Mouse (Mus musculus) CH12.LX (cell line): ENCODE results near the gene Gpr84.

Experiments
- CTCF ChIP-seq, 2 experiments: IDR thresholded peaks in 1 of 2; conservative IDR thresholded peaks in 1 of 2; 2 replicates each; pipeline ENCODE4 v1.5.1; 2011 to 2012; ENCODE audit warnings: low read depth in 2 of 2, low read length in 2 of 2, improper control_type of control experiment in 1 of 2, inconsistent platforms in 1 of 2, mild to moderate bottlenecking in 1 of 2, moderate library complexity in 1 of 2
- SMC3 ChIP-seq: IDR thresholded peaks from 2 replicates; pipeline ENCODE4 v1.6.1; 2011; ENCODE audit warnings: low read depth, low read length, improper control_type of control experiment
- UBTF ChIP-seq: IDR thresholded peaks from 2 replicates; pipeline ENCODE4 v1.6.1; 2012; ENCODE audit warnings: low read depth, mild to moderate bottlenecking, inconsistent platforms, low read length, improper control_type of control experiment, moderate library complexity

DNA sequence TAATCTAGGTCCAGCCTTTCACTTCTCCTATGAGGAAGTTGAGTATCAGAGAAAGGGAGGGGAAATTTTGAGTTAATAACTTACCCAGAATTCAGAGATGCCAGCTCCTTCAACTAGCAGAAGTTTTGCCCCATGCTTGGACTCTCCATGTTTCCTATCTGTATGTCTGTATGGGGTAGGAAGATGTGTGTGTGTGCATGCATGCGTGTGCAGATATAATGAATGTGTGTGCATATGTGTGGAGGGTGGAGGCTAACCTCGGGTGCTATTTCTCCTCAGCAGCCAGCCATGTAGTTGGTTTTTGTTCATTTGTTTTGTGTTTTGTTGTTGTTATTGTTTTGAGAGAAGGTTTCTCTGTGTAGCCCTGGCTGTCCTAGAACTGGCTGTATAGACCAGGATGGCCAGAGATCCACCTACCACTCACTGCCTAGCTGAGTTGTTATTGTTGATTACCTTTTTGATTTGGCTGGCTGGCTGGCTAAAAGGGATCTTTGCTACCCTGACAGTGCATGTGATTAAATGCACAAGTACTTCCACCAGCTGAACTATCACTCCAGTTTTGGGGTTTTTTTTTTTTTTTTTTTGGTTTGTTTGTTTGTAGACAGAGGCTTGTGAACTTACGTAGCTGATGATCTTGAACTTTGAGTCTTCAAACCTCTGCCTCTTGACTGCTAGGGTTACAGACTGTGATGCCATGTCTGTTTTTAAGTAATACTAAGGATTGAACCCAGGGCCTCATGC lies 28.8 kb downstream of the Gpr84 start:
- no peak for TF ChIP-seq CTCF (conservative IDR thresholded peaks at IDR 0.05 in 1 of 2, IDR thresholded peaks at IDR 0.05 in 1 of 2; ENCODE audit: low read depth in 2 of 2, low read length in 2 of 2)
- TF ChIP-seq UBTF: no peak
- TF ChIP-seq SMC3: no peak
